Mouse (Mus musculus) megakaryocyte, embryonic 14.5 days (primary cell): Measurements from ENCODE around the gene 2610042L04Rik.
"Not testable (repeated sequence)": the region's sequence is repeated elsewhere in the genome, so short reads cannot be mapped to it uniquely, and the experiment has no call there.

Experiments used
- FLI1 ChIP-seq: IDR thresholded peaks from 2 replicates; pipeline ENCODE4 v1.6.1; 2012; ENCODE audit warnings: low read length, inconsistent platforms, mixed read lengths
- GATA1 ChIP-seq: IDR thresholded peaks from 3 replicates; pipeline ENCODE4 v1.6.1; 2012; ENCODE audit warnings: mixed read lengths, low read length, inconsistent platforms, borderline replicate concordance

GRCm38 (mm10) chr14:4400115-4400789 lies 65.7 kb downstream of the 2610042L04Rik start:
- TF ChIP-seq GATA1, FLI1: not testable (repeated sequence)
